Mouse (Mus musculus) lung, postnatal 0 days (tissue): ENCODE measurements around the gene Xylt1.

Source experiments
- CTCF ChIP-seq: IDR thresholded peaks from 2 replicates; pipeline ENCODE4 v1.5.1; 2016; ENCODE audit warnings: antibody characterized with exemption, mild to moderate bottlenecking
- EP300 ChIP-seq: IDR thresholded peaks from 2 replicates; pipeline ENCODE4 v1.6.1; 2016; ENCODE audit warnings: antibody characterized with exemption, mild to moderate bottlenecking, control low read depth

DNA sequence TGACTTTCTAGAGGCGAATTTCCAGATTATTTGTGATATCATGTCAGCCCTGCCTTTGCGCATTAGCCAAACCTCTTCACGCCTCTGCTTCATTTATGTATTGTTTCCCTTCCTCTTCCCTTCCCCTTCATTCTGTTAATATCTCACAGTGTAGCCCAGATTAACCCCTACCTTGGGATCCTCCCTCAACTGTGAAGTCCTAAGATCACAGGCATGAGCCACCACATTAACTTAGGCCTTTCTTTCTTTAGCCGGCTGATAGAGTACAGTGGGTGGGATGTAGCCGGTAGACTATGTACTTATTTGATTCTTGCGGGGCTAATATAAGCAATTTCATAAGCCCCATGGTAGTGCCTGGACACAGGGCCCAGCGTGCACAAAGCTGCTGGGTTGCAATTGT is 62.4 kb downstream of the Xylt1 start:
- TF ChIP-seq CTCF (no peak), EP300 (no peak)
